Mouse (Mus musculus) intestine, postnatal 0 days (tissue): ENCODE measurements around the gene Slc29a4. TPM values are rescaled to one million over a fixed set of nuclear protein-coding genes. Genes with fewer than 3 reads are reported as not detected.

Experiments used
- ATAC-seq: fragments of 200-750 bp; cut with Nextera tagmentation; 2 replicates; pipeline ENCODE4 v1.8.0; 2017; ENCODE audit warnings: mild to moderate bottlenecking, moderate TSS enrichment, moderate library complexity
- H3K27ac ChIP-seq: fragments of 300-500 bp; sonication (generic); 2 replicates; pipeline ENCODE4 v1.5.1; 2014; ENCODE audit warnings: mild to moderate bottlenecking, low read depth, low read length, moderate library complexity
- H3K27me3 ChIP-seq: fragments of 300-500 bp; sonication (generic); replicated peaks from 2 replicates; pipeline ENCODE4 v1.6.1; 2014; ENCODE audit warnings: low read length, mixed read lengths; ENCODE audit not compliant: control insufficient read depth, insufficient read depth
- H3K36me3 ChIP-seq: fragments of 300-500 bp; sonication (generic); 2 replicates; pipeline ENCODE4 v1.6.1; 2014; ENCODE audit warnings: mild to moderate bottlenecking, moderate library complexity; ENCODE audit not compliant: control insufficient read depth, insufficient read depth
- H3K4me1 ChIP-seq: fragments of 300-500 bp; sonication (generic); replicated peaks from 2 replicates; pipeline ENCODE4 v1.6.1; 2014; ENCODE audit warnings: antibody characterized with exemption, low read length, mixed read lengths; ENCODE audit not compliant: control insufficient read depth, insufficient read depth
- H3K4me2 ChIP-seq: fragments of 300-500 bp; sonication (generic); replicated peaks from 2 replicates; pipeline ENCODE4 v1.6.1; 2014; ENCODE audit warnings: low read depth, mild to moderate bottlenecking, moderate library complexity
- H3K4me3 ChIP-seq: fragments of 300-500 bp; sonication (generic); 2 replicates; pipeline ENCODE4 v1.5.1; 2014; ENCODE audit warnings: low read depth, low read length
- H3K9ac ChIP-seq: fragments of 300-500 bp; sonication (generic); 2 replicates; pipeline ENCODE4 v1.6.1; 2014; ENCODE audit warnings: mild to moderate bottlenecking, low read depth, low read length
- H3K9me3 ChIP-seq: fragments of 300-500 bp; sonication (generic); 2 replicates; pipeline ENCODE4 v1.6.1; 2016; ENCODE audit warnings: mixed run types; ENCODE audit not compliant: control insufficient read depth
- CTCF ChIP-seq: sonication (generic); IDR thresholded peaks from 2 replicates; pipeline ENCODE4 v1.5.1; 2016; ENCODE audit warnings: low read depth, mild to moderate bottlenecking, control low read depth, antibody characterized with exemption, moderate library complexity
- WGBS: fragments of 180-500 bp; shearing (Covaris S2); extraction: QIAGEN DNeasy Blood & Tissue Kit; methylation state at CpG from one replicate; pipeline ENCODE4 v1.1.7; 2014; 5-methylcytosine and 5-hydroxymethylcytosine counted together
- polyA plus RNA-seq: library from polyadenylated mRNA; unstranded; fragments of >200 nt; fragmentation: Nextera tagmentation; extraction: Ambion mirVana; gene quantifications from 2 replicates; pipeline ENCODE4 v1.2.1, GENCODE M21; 2015

Gene Slc29a4
- polyA plus RNA-seq, result 2.9 and 3.5 TPM in 2 replicates

DNA sequence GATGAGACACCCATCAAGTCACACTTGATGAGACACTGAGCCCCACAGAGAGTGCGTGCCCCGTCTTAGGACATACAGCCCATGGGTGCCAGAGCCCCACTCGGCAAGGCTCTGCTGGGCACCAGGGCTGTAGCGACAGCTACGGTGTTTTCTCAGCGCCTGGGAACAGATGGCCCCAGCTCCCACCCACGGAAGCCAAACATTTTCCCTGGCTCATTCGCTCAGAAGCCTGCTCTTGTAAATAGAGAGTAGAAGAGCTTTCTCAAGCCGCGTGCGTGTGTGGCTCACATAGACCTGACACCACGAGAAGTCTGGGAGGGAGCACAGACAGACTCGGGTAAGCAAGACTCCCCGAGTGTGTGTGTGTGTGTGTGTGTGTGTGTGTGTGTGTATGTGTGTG, at the start of gene Slc29a4:
Gene Slc29a4, plus strand, starts transcription at position 265 of the 400 bp plus-strand sequence.
- Histone ChIP-seq H3K4me1 (no peaks in the 10 kb centered on the region), H3K4me2 (no peak within 1 kb of the TSS), H3K36me3 (no peaks in the 10 kb centered on the region), H3K27ac (no peak within 1 kb of the TSS), H3K9ac (no peak within 1 kb of the TSS), H3K27me3 (no peaks in the 10 kb centered on the region), H3K9me3 (no peaks in the 10 kb centered on the region), H3K4me3 (no peak within 1 kb of the TSS)
- ATAC-seq, result no peak
- no peak for TF ChIP-seq CTCF
- 42% methylated on average over 14 of the region's 14 CpGs for WGBS

- WGBS, result 84% methylated on average over 7 of the region's 7 CpGs
- no peaks in the 10 kb centered on the region for H3K9me3 ChIP-seq
- H3K27me3 ChIP-seq, result no peaks in the 10 kb centered on the region
- ATAC-seq, result no peak
- TF ChIP-seq CTCF, result no peak
- H3K4me2 ChIP-seq, result no peak overlapping the region
- no peak overlapping the region for H3K4me3 ChIP-seq
- no peak overlapping the region for H3K9ac ChIP-seq
- H3K27ac ChIP-seq, result no peak overlapping the region
- peaks cover 12% of the 10 kb centered on the region; the same call in 1 of the 2 replicates for H3K36me3 ChIP-seq
- H3K4me1 ChIP-seq, result peaks cover 12% of the 10 kb centered on the region
These were observed 44.1 kb upstream of the Slc29a4 start for GRCm38 (mm10) chr5:142648162-142648561.

- H3K9ac ChIP-seq, result no peak overlapping the region
- peaks cover 7% of the 10 kb centered on the region; the same call in 1 of the 2 replicates for H3K36me3 ChIP-seq
- peak overlapping the region; percentile 66 for H3K27ac ChIP-seq
- WGBS, result 78% methylated on average over 4 of the region's 4 CpGs
- H3K4me2 ChIP-seq, result no peak overlapping the region
- peaks cover 12% of the 10 kb centered on the region for H3K4me1 ChIP-seq
- ATAC-seq, result peak; percentile 81
- no peak for TF ChIP-seq CTCF
- H3K9me3 ChIP-seq, result no peaks in the 10 kb centered on the region
- H3K4me3 ChIP-seq, result no peak overlapping the region
- H3K27me3 ChIP-seq, result no peaks in the 10 kb centered on the region
These were observed 42.8 kb upstream of the Slc29a4 start for GRCm38 (mm10) chr5:142649460-142650050.

GRCm38 (mm10) chr5:142650390-142650789, 41.9 kb upstream of the Slc29a4 start:
- no peak overlapping the region for H3K9ac ChIP-seq
- peaks cover 12% of the 10 kb centered on the region for H3K4me1 ChIP-seq
- no peak overlapping the region for H3K4me3 ChIP-seq
- no peaks in the 10 kb centered on the region for H3K9me3 ChIP-seq
- H3K36me3 ChIP-seq, result no peaks in the 10 kb centered on the region; the same call in 1 of the 2 replicates
- no peaks in the 10 kb centered on the region for H3K27me3 ChIP-seq
- peak overlapping the region; percentile 66 for H3K27ac ChIP-seq
- no peak for ATAC-seq
- no peak for TF ChIP-seq CTCF
- 42% methylated on average over 3 of the region's 3 CpGs for WGBS
- H3K4me2 ChIP-seq, result no peak overlapping the region

DNA sequence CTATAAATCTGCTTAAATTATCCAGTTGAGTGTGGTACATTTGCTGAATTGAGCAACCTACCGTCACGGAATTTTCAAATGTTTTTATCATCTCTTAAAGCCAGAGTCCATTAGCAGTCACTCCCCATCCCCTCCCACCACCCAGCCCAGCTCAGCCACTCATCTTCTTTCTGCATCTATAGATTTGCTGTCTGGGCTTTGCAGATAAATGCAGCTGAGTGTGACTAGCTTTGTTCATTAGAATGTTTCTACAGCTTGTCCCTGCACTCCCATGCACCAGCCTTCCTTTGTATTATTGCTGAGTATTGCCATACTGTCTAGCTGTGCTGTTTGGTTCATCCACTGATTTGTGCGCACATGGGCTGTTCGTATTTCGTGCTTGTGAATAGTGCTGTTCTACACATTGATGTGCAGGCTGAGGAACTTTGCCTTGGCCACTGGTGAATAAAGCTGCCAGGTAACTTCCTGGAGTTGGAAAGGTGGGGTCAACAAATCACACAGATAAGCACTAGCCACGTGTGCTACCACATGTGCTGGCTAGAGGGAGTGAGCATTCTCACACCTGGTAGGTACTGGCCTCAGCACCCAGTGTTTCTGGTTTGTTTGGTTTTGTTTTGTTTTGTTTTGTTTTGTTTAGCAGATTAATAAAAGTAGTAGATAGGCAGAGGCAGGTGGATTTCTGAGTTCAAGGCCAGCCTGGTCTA, 41.4 kb upstream of the Slc29a4 start:
- H3K4me1 ChIP-seq, result peaks cover 12% of the 10 kb centered on the region
- H3K9me3 ChIP-seq, result no peaks in the 10 kb centered on the region
- TF ChIP-seq CTCF, result no peak; the same call in 1 of the 2 replicates
- peak overlapping the region; percentile 66 for H3K27ac ChIP-seq
- H3K27me3 ChIP-seq, result no peaks in the 10 kb centered on the region
- peak; percentile 79 for ATAC-seq
- peaks cover 4% of the 10 kb centered on the region for H3K36me3 ChIP-seq
- H3K4me3 ChIP-seq, result no peak overlapping the region
- no peak overlapping the region for H3K9ac ChIP-seq
- WGBS, result 34% methylated on average over 6 of the region's 6 CpGs
- 0 out of 2 replicates have a peak overlapping the region, but pooled peaks have one; percentile 13 for H3K4me2 ChIP-seq

- no peak overlapping the region for H3K27ac ChIP-seq
- ATAC-seq, result no peak
- 71% methylated on average over 4 of the region's 4 CpGs for WGBS
These were observed 40.0 kb upstream of the Slc29a4 start for GRCm38 (mm10) chr5:142652266-142652665.

More at GRCm38 (mm10) chr5:142652266-142652665, 40.0 kb upstream of the Slc29a4 start:
- no peaks in the 10 kb centered on the region for H3K9me3 ChIP-seq
- H3K27me3 ChIP-seq, result no peaks in the 10 kb centered on the region
- no peak for TF ChIP-seq CTCF
- H3K36me3 ChIP-seq, result peaks cover 17% of the 10 kb centered on the region
- peaks cover 12% of the 10 kb centered on the region for H3K4me1 ChIP-seq
- H3K9ac ChIP-seq, result no peak overlapping the region
- no peak overlapping the region for H3K4me2 ChIP-seq
- no peak overlapping the region for H3K4me3 ChIP-seq
